Mouse (Mus musculus): ENCODE data around the gene Cdh22. TPM values are rescaled to one million over a fixed set of nuclear protein-coding genes. Genes with fewer than 3 reads are reported as not detected.

The Cdh22 gene
- 0.57 and 1.2 TPM in 2 replicates for total RNA-seq (2021)
- long read RNA-seq, partial matches to known transcripts = 1 of 3 reads
- long read RNA-seq, other reads (novel, unspliced or antisense) = 0 of 3 reads

DNA sequence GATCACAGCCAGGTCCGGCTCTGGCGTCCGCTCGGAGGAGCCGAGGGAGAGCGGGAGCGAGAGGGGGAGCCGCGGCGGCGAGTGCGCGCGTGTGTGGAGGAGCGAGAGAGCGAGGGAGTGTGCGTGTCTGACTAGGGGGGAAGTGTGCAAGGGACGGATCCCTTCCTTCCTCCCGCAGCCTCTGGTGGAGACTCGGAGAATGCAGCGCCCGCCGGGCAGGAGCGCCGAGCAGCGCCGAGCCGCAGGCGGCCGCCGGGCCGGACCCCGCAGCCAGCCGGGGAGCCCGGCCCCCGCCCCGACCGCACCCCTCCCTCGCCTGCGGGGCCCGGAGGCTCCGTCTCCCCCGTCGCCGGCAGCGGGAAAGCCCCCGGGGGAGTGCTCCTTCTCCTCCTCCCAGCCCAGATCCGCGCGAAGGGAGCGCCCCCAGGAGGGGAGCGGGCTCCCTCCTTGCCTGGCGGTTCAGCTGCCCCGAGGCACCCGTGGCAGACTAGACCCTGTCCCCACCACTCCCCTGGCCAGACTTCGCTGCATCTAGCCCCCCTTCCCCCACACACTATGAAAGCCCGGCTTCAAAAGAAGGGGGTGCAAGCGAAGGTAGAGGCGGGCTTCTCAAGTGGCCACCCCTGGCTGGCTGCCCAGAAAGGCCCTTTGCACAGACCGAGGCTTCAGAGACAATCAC is at the start of gene Cdh22:
Gene Cdh22, minus strand, starts transcription at position 241 of the 679 bp plus-strand sequence.
- peak; percentile 71 for DNase-seq

DNA sequence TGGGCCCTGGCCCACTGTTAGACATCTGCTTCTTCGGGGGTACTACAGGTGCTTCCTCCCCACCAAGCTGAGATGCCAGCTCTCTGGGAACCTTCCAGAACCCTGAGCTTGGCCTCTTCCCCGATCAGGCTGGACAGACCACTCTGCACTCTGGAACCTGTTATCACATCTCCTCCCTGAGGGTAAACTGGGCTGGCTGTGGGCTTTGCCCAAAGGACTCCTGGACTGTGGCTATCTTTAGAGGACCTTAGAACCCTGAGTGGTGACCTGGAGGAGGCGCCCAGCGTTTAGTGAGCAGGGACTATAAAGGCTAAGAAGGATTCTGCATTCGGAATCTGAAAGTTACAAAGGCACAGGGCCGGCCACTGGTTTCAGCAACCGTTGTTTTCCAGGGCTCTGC is 49.7 kb upstream of the Cdh22 start:
- DNase-seq = no peak

DNA sequence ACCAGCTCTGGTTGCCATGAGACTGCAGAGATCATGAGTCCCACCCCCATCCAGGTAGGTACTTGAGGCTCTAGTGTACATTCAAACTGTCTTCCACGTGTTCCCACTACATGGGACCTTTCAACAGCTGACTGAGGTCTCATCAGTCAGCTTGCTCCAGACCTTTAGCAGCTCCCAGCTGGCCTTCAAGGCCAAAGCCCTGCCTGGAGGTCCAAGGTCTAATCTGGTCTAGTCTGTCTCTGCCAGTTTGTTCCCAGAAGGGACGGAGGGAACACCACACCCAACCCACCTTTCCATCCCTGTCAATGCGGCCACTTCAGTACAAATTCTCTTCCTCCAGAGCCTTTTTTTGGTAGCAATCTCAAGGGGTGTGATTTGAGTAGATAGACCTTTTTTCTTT is 49.0 kb upstream of the Cdh22 start:
- no peak for DNase-seq

DNA sequence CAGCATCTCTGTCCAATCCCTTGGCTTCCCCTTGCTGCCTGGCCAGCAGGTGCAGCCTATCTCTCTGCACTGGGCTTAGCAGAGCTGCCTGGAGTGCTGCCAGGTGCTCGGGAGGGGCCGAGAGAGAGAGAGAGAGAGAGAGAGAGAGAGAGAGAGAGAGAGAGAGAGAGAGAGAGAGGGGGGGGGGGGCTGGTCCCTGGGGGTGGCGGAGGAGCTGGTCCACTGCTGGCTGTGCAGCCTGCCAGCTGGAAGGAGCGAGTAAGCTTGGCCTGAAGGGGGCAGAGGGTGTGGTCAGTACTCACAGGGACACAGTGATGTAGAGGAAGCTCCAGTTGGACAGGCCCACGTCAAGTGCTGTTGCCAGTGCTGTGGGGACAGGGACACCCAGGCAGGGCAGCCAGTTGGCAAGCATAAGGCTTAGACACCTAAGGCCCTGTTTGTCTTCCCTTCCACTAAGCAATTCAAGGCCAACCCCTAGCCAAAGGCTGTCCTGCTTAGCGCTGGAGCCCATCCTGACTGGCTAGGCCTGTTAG is 47.2 kb upstream of the Cdh22 start:
- DNase-seq = peak; percentile 24

DNA sequence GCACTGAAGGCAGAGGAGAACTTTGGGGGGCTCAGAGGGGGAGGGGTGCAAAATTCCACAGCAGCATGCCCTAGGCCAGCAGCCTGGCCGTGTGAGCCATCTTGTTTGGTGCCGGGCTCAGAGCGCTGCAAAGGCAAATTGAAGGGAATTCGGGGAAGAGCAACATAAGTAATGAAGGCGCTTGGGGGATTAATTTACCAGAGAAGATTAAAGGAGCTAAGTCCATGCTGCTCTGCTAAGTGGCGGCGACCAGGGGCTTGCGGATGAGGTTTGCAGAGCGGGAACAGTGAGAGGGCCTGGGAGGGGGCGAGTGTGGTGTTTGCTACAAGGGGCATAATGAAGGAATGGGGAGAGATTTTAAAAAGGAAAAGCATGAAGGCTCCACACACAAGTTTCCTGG is 44.7 kb upstream of the Cdh22 start:
- DNase-seq = no peak

DNA sequence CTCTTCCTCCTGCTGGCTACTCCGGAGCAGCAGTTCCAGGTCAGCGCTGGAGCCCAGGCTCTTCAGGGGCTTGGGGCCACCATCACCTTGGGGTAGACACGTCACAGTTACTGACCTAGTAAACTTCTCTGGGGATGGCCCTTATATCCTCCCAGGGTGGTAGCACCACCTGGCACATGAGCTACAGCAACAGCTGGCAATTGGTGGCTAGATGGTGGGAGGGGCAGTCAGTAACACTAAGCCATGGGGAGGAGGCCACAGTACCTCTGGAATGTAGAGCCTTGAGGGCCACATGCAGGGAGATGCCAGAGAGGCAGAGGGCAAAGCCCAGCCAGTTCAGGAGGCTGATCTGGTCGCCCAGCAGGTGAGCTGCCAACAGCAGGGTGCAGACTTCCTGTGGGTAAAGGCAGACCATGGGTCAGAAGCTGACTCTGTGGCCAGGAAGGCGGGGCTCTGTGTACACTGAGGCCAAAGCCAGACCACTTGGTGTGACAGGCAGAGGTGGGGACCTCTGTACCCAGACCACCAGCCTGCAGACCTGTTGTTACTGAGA is 42.6 kb upstream of the Cdh22 start:
- DNase-seq = no peak

DNA sequence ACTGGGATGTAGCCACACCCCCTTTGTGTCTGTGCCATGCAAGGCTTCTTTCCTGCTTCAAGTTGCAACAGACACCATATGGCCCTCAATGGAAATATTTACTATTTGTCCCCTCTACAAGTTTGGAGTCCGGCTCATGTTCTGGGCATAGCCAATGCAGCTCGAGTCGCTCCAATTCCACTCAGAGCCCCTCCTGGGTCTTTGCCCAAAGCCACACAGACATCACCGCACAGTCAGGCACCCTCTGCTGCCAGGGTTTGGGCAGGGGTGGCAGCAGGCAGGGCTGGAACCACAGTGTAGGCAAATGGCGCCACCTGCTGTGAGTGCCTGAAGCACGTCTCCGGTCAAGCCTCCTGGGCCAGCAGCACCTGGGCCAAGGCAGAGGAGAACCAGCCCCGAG is 41.2 kb upstream of the Cdh22 start:
- DNase-seq = peak; percentile 78

DNA sequence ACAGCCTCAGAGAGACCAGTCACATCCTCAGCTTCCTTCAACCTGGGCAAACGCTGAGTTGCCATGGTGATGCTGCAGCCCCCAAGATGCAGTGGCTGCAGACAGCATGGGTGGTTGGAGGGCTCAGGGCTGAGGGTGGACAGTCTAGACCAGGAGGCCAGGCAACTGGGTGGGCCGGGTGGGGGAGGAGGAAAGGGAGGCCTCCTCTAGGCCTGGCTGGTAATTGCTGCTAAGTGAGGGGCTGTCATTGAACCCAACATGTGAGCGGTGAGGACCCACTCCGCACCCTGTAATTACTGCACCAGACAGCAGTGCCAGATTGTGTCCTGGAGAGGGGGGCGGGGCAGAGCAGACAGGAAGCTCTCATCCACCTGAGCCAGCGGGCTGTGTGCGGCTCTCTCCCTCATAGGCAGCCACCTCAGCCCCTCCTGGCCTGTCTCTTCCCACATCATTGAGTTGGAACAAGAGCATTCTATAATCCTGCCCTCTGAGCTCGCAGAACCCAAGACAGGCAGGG is 40.5 kb upstream of the Cdh22 start:
- DNase-seq = no peak

DNA sequence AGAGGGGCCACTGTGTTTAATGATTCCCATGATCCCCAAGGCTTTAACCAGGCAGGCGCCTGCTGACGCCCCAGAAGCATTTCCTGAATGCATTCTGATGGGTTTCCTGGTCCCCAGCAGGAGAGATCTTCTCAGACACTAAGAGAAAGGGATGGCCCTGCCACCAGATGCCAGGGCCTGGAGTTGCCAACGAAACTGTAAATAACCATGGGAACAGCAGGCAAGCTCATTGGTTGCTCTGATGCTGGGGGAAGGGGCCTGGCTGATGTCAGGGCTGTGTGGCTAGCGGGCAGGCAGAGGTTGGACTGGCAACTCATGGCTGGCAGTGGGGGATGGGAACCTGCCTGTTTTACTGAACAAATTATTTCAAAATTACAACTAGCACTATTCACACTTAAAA is 38.9 kb upstream of the Cdh22 start:
- DNase-seq = no peak

DNA sequence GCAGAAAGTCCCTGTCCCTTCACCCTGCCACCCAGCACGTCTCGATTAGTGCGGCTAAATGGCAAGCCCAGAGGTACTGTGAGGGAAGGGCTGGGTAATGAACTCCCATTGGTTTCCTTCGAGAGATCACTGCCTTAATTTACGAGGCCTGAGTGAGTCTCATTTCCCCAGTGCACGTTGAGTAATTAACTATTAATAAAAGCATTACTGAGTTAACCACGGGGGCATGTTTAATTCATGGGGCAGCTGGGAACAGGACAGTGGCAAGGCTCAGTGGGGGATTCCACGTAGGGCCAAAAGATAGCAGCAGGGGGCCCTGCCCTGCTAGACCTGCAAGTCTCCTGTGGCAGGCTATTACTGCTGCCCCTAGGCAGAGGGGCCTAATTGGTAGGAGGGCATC is 36.7 kb upstream of the Cdh22 start:
- DNase-seq = no peak

DNA sequence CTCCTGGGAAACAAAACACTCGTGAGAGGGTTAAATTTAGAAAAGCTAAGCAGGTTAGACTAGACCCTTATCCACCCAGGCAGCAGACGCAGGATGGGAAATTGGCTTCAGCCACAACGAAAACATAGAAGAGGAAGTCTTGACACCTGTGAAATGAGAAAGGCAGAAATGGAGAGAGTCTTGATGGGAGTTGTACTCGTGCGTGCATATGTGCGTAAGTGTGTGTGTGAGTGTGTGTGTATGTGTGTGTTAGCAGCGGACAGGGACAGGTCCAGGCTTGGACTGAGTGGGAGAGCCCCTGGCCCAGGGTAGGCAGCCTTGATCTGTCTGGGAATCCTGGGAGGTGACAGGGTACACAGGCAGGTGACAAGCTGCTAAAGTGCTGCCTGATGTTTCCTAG is 36.2 kb upstream of the Cdh22 start:
- no peak for DNase-seq

DNA sequence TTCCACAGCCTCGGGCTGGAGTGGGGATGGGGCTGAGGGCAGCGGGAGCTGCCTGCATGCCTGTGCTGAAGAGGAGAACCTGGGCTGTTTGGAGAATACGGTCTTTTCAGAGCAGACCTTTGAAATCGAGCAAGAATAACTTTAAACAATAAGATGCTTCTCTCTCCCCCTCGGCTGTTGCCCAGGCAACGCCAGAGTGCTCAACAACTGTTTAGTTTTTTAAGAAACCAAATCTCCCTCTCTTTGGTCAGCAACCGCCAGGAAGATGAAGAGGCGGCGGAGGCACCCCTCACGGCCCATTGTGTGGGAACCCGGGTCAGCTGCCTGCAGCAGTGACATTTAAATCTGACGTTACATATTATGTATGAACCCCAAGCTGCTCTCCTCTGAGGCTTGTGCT is 32.1 kb upstream of the Cdh22 start:
- no peak for DNase-seq

DNA sequence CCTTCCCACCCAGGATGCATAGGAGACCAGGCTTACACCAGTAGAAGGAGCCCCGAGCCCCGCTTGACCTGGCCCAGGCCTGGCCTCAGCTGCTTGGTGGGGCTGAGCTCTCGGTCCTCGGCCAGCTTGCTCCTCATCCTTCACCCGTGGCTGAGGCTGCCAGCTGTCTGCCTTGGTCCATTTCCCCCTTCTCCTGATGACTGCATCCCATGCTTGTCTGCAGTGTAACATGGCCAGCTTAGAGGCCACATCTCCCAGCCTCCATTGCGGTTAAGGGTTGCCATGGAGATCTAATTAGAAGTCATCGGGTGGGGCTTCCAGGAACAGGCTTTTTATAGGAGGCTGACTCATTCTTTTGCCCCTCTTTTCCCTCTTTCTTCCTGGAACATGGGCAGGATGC is 29.2 kb upstream of the Cdh22 start:
- DNase-seq = no peak

DNA sequence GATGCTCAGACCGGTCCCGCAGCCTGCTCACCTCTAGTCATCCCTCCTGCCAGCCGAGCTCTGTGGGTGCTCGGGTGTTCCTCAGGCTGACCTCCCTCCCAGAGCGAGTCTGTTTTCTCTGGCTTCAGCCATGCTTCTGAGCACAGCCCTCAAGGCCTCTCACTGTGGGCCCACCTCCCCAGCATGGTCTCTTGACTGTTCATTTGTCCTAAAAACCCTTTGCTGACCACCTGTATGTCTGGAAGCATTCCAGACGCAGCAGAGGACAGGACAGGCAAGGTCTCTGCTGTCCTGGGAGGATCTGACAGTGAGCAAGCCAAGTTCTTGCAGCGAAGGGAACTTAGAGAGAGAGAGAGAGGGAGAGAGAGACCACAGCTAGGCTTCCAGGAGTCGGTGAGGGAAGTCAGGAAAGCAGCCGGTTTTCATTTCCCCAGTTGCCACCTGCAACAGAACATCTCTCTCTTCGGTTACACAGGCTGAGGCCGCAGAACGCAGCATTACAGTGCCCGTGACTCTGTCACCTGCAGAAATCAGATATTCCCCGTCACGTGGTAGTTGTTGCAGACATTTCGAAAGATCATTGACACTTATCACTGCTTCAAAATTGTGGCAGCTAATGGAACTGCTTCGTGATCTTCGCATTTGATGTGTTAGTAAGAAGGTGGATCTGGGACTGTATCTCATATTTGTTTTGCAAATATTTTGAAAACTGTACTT is 27.8 kb upstream of the Cdh22 start:
- no peak for DNase-seq

DNA sequence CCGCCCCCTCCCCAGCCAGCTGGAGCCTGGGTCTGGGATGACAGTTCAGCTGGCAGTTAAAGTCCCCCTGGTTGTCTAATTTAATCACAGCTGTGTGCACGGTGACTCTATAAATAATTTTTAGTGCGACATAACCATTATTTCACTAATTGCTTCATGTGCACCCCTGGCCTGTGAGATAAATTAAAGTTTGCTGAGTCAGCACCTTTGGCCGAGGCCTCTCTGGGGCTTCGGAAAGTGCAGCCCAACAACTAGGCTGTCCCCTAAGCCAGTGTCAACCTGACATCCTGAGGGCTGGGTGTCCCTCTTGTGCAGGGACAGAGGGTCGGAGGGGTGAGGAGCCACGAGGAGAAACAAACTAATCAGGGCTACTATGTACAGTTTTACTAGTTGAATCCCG is 25.2 kb upstream of the Cdh22 start:
- DNase-seq = no peak

DNA sequence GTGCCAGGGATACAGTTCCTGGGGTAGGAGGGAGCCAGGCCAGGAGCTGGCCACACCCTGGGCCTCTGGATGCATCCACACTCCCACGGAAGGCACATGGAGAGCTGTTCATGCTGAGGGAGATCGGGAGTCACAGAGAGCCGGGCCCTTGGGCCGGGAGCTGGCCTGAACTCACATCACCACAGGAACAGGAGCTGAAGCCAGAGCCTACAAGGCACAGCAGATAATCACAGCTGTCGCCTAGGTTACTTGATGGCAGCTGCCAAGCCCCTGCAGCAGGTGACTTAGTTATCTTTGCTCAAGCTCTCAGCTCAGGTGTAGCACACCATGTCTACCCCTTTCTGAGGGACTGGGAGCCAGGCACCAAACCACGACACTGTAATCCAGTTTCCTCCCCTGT is 23.7 kb upstream of the Cdh22 start:
- no peak for DNase-seq

DNA sequence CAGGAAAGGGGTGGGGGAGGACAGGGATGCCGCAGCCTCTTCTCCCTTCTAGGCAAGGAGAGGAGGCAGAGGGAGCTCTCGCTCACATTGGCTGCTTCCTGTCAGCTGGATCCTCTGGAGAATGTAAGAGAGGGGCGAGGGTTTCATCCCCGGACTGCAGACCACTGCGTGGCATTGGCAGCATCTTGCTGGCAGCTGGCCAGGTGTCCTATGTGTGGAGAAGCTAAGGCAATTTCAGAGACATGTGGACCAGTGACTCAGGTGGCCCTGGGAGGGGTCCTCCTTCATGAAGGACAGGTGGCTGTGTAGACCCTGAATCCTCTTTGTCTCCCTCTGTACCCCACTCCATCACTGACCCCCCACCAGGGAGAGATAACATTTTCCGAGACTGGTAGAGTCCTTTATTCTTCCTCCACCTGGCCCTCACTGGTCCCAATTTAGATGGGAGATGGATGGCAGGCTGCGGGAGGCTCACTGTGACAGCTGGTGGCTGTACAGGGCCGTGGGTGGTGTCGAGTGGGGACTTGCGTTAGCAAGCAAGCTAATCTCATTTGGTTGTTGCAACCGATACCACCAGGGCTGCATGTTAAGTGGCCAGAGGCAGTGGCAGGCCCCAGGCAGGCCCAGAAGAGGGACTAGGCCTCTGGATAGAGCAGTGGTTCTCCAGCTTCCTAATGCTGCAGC is 22.6 kb upstream of the Cdh22 start:
- DNase-seq = no peak

DNA sequence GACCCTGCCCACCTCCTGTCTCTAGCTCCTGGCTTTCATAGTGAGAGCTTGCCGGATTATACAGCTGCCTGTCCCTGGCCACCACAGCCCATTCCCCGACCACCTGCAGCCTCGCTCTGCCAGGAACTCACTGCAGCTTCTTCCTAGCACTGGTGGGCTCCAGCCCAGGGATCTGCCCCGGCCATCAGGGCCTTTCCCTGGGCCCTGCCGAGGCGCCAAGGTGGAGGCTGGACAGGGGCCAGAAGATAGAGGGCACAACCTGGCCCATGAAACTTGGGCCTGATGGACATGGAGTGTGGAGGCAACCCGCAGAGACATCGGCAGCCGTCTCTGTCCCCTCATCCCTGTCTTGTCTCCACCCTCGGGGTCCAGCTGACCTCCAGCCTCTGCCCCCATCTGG is 21.6 kb upstream of the Cdh22 start:
- no peak for DNase-seq

DNA sequence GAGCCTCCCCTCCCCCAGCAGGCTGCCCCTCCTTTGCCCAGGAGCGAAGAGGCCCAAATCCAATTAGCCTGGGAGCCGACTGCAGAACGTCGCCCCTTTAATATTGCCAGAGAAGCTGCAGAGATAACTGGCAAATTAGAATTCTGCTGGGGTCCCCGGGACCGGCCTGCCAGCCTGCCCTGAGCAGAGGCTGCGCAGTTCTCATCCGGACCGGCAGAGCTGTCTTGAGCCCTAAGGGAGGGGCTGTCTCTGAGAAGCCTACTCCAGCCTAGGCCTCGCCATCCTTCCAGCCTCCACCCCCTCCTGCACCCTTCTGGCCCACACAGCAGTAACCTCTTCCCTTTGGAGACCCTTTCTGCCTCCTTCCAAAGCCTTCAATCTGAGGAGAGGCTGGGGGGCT is 19.2 kb upstream of the Cdh22 start:
- DNase-seq = no peak

DNA sequence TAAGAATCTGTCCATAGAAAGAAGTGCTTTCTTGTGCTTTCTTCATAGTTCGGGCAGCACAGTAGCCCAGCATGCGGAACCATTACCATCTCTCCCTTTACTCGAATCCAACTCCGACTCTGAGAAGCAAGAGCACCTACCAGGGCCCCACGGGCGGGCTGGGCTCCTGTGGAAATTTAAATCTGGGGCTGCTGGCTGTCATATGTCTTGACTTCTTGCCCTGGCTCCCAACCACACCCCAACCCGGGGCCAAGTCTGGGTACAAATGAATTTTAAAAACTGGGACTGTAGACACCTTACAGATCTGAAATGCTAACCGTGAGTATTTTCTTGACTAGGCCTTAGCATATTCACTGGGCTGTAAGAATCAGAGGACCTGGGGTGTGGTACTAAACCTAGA is 18.6 kb upstream of the Cdh22 start:
- no peak for DNase-seq

DNA sequence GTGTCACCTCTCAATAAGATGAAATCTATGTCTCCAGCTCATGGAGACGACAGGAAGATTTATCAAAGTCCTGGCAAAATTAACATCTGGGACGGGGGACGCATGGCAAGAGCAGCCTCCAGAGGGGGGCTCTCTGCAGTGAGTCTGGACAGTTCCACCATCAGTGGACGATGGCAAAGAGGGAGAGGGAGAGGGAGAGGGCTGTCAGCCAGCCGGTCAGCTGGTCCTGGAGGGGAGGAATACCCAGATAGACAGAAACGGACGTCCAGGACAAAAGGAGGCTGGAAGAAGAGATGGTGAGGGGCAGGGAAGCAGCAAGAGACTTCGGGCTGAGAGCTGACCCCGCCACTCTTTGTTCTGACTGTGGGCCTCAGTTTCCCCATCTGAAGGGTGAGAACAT is 18.1 kb upstream of the Cdh22 start:
- no peak for DNase-seq

DNA sequence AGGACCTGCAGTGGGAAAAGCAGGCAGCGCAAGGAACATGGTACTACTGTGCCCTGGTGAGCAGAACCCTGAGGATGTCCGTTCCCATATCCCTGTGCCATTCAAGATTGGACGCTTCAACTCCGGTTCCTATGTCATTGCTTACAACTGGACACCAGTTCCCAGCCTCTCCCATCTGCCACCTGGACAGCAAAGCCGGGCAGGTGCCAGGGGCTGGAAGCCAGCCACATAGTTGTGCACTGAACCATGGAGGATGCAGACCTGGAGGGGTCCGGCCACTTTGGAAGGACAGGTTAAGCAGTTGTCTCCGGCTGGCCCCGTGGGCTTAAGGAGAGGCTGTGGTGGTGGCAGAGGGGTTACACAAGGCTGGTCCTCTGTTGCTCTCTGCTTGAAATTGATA is 17.7 kb upstream of the Cdh22 start:
- DNase-seq = no peak

DNA sequence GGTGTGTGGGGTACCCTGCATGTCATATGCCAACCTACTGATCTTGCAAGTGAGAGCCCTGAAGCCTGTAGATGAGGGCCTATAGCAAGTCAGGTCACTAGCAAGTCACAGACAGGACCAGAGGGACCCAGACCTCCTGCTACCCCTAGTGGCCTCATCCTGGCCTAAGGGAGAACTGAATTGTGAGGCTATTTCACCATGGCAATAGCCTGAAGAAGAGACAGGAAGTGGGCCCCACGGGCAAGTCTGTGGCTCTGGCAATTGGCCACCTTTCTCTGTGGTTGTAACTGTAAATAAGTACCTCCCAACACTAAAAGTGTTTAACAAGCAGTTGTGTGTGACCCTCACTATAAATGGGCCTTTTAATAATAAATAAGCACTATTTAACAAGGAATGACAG is 16.2 kb upstream of the Cdh22 start:
- no peak for DNase-seq
